Mouse (Mus musculus): Measurements from ENCODE around the gene Gm20696. TPM values are rescaled to one million over a fixed set of nuclear protein-coding genes. Genes with fewer than 3 reads are reported as not detected.

Gm20696 gene
- polyA plus RNA-seq, 1 experiment from 2014 or later: 1.4 TPM

DNA sequence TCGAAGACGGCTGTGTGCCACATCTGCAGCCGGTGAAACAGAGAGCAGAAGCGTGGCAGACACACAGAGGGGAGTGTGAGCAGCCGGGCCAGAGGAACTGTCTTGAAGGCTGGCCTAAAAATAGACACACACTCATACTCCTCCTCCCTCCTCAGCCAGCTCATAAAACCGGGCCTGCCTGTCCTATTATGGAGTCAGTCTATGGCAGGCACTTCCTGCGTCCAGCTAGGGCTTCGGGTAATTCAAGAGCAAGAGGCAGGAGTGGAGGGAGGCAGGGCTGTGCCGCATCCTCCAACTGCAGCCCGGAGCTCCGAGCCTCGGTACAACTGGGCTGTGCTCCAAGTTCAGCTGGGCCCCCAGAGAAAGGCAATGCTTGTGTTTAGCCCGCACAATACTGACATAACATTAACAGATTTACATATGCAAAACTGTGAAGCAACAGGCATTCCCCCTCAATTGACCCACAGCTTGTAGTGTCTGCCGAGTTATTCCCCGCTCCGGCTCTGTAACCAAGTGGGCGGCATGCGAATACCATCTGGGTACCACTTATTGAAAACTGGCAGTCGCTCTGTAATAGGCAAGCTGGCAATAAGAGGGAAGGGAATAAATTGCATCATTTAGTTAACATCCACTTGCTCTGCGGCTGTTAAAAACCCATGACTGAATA lies 181.2 kb downstream of the Gm20696 start:
- no peak for TF ChIP-seq CTCF (IDR thresholded peaks at IDR 0.05; ENCODE audit: low read depth)
- TF ChIP-seq EP300 (optimal IDR thresholded peaks at IDR 0.05): peak; percentile 85
- H3K4me2 ChIP-seq (replicated peaks; ENCODE audit: low read depth): peak overlapping the region; percentile 2; the same call in 1 of the 2 replicates
- ATAC-seq (ENCODE audit: low FRiP score, low TSS enrichment) (peak; percentile 81), DNase-seq (ENCODE audit: low spot score) (peak; percentile 52)
- no peak overlapping the region for H3K9ac ChIP-seq (ENCODE audit: low read length)
- no peaks in the 10 kb centered on the region for H3K36me3 ChIP-seq (ENCODE audit: control insufficient read depth, insufficient read depth, low read length)
- 31% methylated on average over 20 of the region's 20 CpGs for WGBS
- H3K27ac ChIP-seq (replicated peaks): peak overlapping the region; percentile 74
- H3K4me1 ChIP-seq (replicated peaks; ENCODE audit: control insufficient read depth, insufficient read depth): peaks cover 6% of the 10 kb centered on the region; the same call in 1 of the 2 replicates
- no peak overlapping the region for H3K4me3 ChIP-seq (ENCODE audit: low read depth, low read length)
- no peaks in the 10 kb centered on the region for H3K9me3 ChIP-seq (ENCODE audit: control insufficient read depth, low read length)
- H3K27me3 ChIP-seq (ENCODE audit: control insufficient read depth, insufficient read depth, low read length): no peaks in the 10 kb centered on the region

DNA sequence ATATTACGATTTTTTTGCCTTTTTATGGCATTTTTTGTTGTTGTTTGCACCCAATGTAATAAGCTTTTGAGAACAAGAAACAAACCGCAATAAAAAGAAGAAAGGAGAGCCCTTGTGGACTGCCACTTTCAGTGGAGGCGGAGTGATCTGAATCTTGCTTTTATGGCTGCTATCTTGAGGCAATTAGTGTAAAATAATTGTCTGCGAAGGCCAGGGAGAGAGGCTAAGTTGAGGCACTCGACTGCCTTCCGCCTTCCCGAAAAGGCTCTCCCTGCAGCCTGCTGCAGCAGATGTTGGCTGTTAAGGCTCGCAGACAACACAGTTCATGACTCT lies 181.7 kb downstream of the Gm20696 start:
- TF ChIP-seq CTCF (IDR thresholded peaks at IDR 0.05; ENCODE audit: low read depth) (no peak), EP300 (optimal IDR thresholded peaks at IDR 0.05) (no peak)
- ATAC-seq (ENCODE audit: low FRiP score, low TSS enrichment) (no peak), DNase-seq (ENCODE audit: low spot score) (no peak)
- H3K27me3 ChIP-seq (ENCODE audit: control insufficient read depth, insufficient read depth, low read length): no peaks in the 10 kb centered on the region
- H3K4me2 ChIP-seq (replicated peaks; ENCODE audit: low read depth): peak overlapping the region; percentile 2
- H3K9me3 ChIP-seq (ENCODE audit: control insufficient read depth, low read length): no peaks in the 10 kb centered on the region
- H3K36me3 ChIP-seq (ENCODE audit: control insufficient read depth, insufficient read depth, low read length): no peaks in the 10 kb centered on the region
- H3K4me3 ChIP-seq (ENCODE audit: low read depth, low read length): no peak overlapping the region
- peak overlapping the region; percentile 74 for H3K27ac ChIP-seq (replicated peaks)
- WGBS: 37% methylated on average over 8 of the region's 8 CpGs
- H3K9ac ChIP-seq (ENCODE audit: low read length): no peak overlapping the region
- H3K4me1 ChIP-seq (replicated peaks; ENCODE audit: control insufficient read depth, insufficient read depth): peaks cover 5% of the 10 kb centered on the region; the same call in 1 of the 2 replicates

DNA sequence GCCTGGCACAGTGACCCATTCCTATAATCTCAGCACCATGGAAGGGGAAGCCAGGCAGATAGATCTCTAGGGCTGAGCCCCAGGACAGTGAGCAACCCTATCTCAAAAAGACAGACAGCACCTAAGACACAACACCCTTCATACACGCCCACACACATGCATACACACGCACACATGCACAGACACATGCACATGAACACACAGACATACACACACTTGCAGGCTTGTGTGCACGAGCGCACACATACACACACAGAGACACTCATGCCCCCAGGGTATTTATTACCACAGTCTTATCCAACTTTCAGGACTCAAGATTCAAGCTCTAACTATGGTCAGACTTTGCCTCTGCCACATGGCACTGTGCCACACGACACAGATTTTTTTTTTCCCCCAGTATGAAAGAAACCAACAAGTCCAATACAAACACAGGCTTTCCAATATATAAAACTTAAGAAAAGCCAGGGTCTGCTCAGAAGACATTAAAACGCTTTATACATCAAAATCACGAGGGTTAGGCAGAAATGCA lies 182.3 kb downstream of the Gm20696 start:
- Histone ChIP-seq H3K9ac (ENCODE audit: low read length) (no peak overlapping the region), H3K9me3 (ENCODE audit: control insufficient read depth, low read length) (no peaks in the 10 kb centered on the region), H3K27me3 (ENCODE audit: control insufficient read depth, insufficient read depth, low read length) (no peaks in the 10 kb centered on the region), H3K36me3 (ENCODE audit: control insufficient read depth, insufficient read depth, low read length) (no peaks in the 10 kb centered on the region), H3K27ac (replicated peaks) (peak overlapping the region; percentile 74; the same call in 1 of the 2 replicates), H3K4me3 (ENCODE audit: low read depth, low read length) (no peak overlapping the region), H3K4me1 (replicated peaks; ENCODE audit: control insufficient read depth, insufficient read depth) (peaks cover 5% of the 10 kb centered on the region; the same call in 1 of the 2 replicates), H3K4me2 (replicated peaks; ENCODE audit: low read depth) (no peak overlapping the region; the same call in 1 of the 2 replicates)
- ATAC-seq (ENCODE audit: low FRiP score, low TSS enrichment) (no peak), DNase-seq (ENCODE audit: low spot score) (no peak)
- 63% methylated on average over 7 of the region's 7 CpGs for WGBS
- no peak for TF ChIP-seq CTCF (IDR thresholded peaks at IDR 0.05; ENCODE audit: low read depth)

DNA sequence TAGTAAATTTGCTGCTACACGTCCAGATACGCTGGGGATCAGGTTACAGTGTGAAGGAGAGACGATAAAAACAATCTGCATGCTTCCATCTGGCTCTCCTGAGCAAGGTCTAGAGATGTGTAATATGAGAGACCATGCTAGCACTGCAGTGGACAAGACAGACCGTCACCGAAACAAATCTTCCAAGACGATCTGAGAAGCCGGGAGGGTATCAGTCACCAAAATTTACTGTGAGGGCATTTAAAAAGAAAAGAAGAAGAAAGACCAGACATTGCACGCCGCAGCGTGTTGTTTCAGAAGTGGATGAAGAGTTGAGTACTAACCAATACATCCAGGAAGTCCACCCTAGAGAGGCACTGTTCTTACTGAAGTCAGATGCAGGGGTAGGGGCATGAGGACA lies 183.0 kb downstream of the Gm20696 start:
- no peak for TF ChIP-seq EP300 (optimal IDR thresholded peaks at IDR 0.05)
- TF ChIP-seq CTCF (IDR thresholded peaks at IDR 0.05; ENCODE audit: low read depth): no peak
- no peak overlapping the region for H3K27ac ChIP-seq (replicated peaks)
- ATAC-seq (ENCODE audit: low FRiP score, low TSS enrichment) (no peak), DNase-seq (ENCODE audit: low spot score) (no peak)
- H3K4me3 ChIP-seq (ENCODE audit: low read depth, low read length): no peak overlapping the region
- no peaks in the 10 kb centered on the region for H3K36me3 ChIP-seq (ENCODE audit: control insufficient read depth, insufficient read depth, low read length)
- H3K9me3 ChIP-seq (ENCODE audit: control insufficient read depth, low read length): no peaks in the 10 kb centered on the region
- peaks cover 5% of the 10 kb centered on the region; the same call in 1 of the 2 replicates for H3K4me1 ChIP-seq (replicated peaks; ENCODE audit: control insufficient read depth, insufficient read depth)
- no peaks in the 10 kb centered on the region for H3K27me3 ChIP-seq (ENCODE audit: control insufficient read depth, insufficient read depth, low read length)
- no peak overlapping the region for H3K9ac ChIP-seq (ENCODE audit: low read length)
- WGBS: 51% methylated on average over 10 of the region's 10 CpGs
- H3K4me2 ChIP-seq (replicated peaks; ENCODE audit: low read depth): no peak overlapping the region

DNA sequence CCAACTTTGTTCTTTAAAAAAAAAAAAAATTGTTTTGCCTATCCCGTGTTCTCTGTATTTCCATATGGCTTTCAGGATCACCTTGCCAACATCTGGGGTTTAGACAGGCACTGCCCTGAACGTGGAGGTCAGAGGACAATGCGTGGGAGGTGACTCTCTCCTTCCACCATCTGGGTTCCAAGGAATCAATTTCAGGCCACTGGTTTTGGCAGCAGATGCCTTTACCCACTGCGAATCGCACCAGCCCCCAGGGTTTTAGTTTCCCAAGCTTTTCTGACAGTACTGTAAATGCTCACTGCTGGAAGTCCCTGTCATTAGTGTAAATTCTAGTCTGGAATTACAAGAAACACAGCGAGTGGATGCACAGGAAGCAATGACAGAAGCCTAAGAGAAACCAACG lies 185.0 kb downstream of the Gm20696 start:
- H3K27me3 ChIP-seq (ENCODE audit: control insufficient read depth, insufficient read depth, low read length): no peaks in the 10 kb centered on the region

More for the DNA sequence above, 185.0 kb downstream of the Gm20696 start:
- Histone ChIP-seq H3K9ac (ENCODE audit: low read length) (no peak overlapping the region), H3K4me2 (replicated peaks; ENCODE audit: low read depth) (no peak overlapping the region), H3K27ac (replicated peaks) (no peak overlapping the region), H3K36me3 (ENCODE audit: control insufficient read depth, insufficient read depth, low read length) (no peaks in the 10 kb centered on the region), H3K4me3 (ENCODE audit: low read depth, low read length) (no peak overlapping the region), H3K9me3 (ENCODE audit: control insufficient read depth, low read length) (no peaks in the 10 kb centered on the region), H3K4me1 (replicated peaks; ENCODE audit: control insufficient read depth, insufficient read depth) (peaks cover 5% of the 10 kb centered on the region; the same call in 1 of the 2 replicates)
- WGBS: 61% methylated on average over 7 of the region's 7 CpGs
- ATAC-seq (ENCODE audit: low FRiP score, low TSS enrichment) (no peak), DNase-seq (ENCODE audit: low spot score) (no peak)
- no peak for TF ChIP-seq EP300 (optimal IDR thresholded peaks at IDR 0.05)
- TF ChIP-seq CTCF (IDR thresholded peaks at IDR 0.05; ENCODE audit: low read depth): no peak
